Mouse (Mus musculus) adipocyte (in vitro differentiated cells): ENCODE data around the gene Clns1a.

Source experiments
- DNase-seq: peaks from one replicate; pipeline ENCODE4 v3.0.0-alpha.2; 2016; ENCODE audit warnings: low spot score

Gene Clns1a

GRCm38 (mm10) chr7:97696506-97697254, at the start of gene Clns1a:
Gene Clns1a, plus strand, starts transcription at chr7:97696634.
- DNase-seq, result peak; percentile 86

- no peak for DNase-seq
Measured at GRCm38 (mm10) chr7:97647656-97648055, 48.8 kb upstream of the Clns1a start.

DNA sequence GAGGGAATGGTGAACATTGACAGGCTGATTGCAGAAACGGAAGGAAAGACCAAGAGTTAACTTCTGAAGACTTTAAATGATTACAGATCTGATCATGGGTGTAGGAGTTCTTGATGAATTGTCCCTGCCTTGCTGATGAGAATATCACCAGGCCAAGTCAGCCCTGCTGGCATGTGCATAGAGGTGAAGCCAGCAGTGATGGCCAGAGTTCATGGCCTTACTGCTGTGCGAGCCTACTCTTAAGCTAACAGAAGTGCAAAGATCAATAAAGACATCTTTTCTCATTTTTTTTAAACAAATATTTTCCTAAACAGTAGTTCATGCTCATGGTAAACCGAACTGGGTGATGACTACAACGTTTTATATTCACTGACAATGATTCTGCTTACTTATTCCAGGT, 45.7 kb upstream of the Clns1a start:
- no peak for DNase-seq

- DNase-seq, result no peak
Measured at GRCm38 (mm10) chr7:97656144-97656543, 40.3 kb upstream of the Clns1a start.

GRCm38 (mm10) chr7:97661634-97662033, 34.8 kb upstream of the Clns1a start:
- DNase-seq, result no peak

GRCm38 (mm10) chr7:97679239-97679638, 17.2 kb upstream of the Clns1a start:
- peak; percentile 24 for DNase-seq

DNA sequence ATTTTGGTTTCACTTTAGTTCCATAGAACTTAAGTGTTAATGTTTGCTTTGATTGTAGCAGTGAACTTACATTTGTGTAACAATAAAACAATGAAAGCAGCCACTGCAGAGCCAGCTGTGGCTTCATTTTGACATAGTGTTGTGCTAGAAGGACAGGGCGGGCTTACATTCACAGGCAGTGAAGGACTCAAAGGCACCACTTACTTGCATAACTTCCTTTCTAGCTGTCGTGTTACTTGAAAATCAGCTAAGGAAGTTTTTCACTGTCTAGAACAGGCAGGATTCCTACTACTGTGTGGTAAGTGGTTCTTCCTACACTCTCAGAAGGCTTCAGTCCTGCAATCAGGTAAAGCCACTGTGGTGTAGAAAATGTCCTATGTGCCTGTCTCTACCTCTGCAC, 8.6 kb upstream of the Clns1a start:
- no peak for DNase-seq

GRCm38 (mm10) chr7:97695441-97695840, 993 bp upstream of the Clns1a start:
- no peak for DNase-seq

DNA sequence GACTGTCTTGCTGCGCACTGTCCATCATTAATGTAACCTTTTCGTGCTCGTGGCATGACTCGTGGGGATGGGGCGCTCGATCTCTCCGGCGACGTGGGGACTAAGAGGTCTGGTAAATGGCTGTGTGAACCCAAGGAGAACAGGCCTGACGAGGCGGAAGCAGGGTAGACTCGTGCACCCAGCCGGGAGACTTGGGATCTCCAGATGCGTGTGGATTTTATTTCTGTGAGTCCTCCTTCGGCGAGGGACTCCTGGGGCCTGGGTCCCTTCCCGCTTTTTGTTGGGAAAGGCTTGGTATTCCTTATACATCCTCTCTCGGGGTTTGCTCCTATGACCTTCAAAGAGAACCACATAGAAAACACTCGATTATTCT, 315 bp upstream of the Clns1a start:
- DNase-seq, result no peak

DNA sequence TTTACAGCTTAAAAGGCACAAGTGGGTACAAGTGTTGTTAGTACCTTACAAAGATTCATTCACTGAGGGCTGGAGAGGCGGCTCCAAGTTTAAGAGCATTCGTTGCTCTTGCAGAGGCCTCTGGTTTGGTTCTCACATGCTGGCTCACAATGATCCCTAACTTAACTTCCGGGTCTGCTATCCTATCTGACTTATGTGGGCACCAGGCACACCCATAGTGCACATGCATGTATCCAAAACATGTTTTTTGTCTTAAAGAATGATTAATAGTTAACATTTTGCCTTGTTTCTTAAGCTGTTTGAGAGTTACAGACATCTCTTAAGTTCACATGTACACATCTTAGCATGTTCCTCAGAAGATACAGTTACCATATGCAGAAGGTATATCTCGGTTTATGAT, 3.7 kb downstream of the Clns1a start:
- no peak for DNase-seq

DNA sequence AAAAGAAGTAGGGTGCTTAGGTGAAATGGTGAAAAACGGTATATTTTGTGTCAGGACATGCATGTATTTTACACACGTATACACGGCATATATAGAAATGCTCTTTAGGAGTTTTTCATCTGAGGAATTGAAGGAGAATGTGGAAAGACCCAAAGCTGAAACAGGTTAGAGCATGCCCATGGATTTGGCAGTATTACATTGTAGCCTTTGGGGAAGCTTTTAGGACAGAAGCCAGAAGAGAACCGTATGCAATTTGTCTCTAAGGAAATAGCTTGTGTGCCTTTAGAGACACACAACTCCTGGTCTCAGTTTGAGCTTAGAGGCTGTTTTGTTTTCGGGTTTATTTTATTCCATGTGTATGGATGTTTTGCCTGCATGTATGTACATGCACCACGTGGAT, 4.7 kb downstream of the Clns1a start:
- DNase-seq, result no peak

GRCm38 (mm10) chr7:97707123-97707522, 10.7 kb downstream of the Clns1a start:
- no peak for DNase-seq

DNA sequence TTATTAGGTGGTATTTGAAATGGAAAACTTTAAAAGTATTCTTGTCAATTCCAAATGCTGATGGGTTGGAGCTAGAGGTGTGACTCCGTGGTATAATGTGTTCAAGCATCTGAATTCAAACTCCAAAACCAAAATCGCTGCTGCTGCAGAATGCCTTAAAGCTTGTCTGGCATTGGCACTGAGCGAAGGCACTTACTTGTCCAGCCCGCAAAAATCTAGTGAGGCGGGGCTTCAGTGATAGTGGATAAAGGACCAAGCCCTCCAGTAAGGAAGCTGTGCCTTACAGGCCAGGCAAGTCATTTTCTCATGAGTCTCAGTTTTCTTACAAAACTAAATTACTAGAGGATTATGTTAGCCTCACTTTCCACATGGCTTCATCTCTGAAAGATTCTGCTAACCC, 11.4 kb downstream of the Clns1a start:
- DNase-seq, result no peak

DNA sequence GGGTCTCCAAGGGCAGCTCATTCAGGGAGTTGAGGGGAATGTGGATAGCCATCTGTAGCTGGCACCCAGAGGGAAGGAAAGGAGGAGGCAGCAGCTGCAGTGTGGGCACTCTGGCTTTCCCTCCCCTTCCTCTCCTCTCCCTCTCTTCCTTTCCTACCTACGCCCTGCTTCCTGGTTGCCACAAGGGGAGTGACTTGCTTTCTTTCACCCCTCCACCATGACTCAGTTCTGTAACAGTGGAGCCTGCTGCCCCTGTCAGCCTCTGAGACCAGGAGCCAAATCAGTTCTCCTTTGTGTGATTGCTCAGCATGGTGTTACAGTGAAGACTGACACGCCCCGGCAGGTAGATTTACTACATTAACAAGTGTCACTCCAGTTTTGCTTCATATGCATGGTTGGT, 12.8 kb downstream of the Clns1a start:
- no peak for DNase-seq

DNA sequence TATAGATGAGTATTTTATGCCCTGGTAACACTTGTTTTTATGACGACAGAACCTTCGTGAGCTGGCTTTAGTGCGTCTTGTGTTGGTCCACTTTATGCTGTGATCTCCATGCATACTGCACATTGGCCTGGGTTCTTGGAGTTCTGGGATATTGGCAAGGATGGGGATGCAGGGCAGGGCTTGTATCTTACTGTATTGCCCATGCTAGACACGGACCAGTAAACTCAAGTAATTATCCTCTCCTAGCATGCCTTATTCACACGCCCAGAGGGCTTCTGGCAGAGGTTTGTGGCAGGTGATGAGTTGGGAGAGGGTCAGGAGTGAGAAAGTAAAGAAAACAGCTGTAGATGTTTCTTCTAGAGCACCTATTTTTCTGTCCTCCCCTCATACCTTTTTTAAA, 18.2 kb downstream of the Clns1a start:
- DNase-seq, result no peak

DNA sequence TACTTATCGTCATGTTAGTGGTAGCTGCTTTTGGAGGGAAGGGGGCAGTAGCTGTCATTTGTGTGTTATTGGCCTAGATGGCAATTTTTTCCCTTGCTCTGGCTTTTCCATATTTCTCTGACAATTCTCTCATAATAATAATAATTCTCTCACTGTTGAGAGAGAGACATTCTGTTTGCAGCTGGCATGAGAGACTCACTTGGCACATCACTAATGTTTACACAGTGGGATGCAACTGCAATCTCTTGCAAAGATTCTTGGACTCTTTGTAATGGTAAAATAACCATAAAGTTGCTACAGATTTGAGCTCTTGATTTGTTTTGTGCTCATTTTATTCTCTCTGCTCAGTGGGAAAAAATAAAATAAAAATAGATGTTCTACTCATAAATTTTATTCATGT, 20.9 kb downstream of the Clns1a start:
- DNase-seq, result peak; percentile 65

GRCm38 (mm10) chr7:97719078-97719477, 22.6 kb downstream of the Clns1a start:
- no peak for DNase-seq

DNA sequence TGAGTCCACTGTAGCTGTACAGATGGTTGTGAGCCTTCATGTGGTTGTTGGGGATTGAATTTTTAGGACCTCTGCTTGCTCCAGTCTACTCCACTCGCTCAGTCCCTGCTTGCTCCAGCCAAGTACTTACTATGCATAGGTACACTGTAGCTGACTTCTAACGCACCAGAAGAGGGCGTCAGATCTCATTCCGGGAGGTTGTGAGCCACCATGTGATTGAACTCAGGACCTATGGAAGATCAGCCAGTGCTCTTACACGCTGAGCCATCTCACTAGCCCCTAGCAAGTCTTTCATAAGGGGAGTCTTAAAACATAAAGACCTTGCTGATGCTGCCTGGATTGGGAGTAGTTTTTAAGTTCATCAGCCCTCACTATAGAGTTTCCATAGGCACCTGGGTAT, 23.7 kb downstream of the Clns1a start:
- DNase-seq, result no peak

DNA sequence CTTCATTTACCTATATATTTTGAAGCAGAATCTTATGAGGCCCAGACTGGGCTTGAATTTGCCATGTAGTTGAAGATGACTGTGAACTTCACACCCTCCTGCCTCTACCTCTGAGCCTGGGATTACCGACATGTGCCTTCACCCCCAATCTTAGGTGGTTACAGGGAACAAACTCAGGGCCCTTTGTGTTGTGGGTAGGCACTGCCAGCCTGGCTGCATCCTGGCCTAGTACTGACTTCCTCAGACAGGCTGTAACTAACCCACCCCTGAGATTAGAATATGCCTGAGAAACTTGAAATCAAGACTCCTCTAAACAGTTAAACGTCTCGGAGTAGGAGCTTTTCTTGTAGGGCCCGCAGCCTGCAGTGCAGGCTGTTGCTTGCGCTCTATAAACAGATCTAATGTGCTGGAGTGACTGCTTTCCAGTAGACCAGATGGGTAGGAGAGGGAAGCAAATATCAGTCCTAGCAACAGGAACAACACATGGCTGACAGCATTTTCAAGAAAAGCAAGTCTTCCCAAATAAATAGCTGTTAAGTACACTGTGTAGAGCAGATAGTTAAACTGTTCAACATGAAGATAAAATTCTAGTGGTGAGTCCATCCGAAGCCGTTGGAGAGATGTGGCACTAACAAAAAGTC, 26.0 kb downstream of the Clns1a start:
- no peak for DNase-seq

DNA sequence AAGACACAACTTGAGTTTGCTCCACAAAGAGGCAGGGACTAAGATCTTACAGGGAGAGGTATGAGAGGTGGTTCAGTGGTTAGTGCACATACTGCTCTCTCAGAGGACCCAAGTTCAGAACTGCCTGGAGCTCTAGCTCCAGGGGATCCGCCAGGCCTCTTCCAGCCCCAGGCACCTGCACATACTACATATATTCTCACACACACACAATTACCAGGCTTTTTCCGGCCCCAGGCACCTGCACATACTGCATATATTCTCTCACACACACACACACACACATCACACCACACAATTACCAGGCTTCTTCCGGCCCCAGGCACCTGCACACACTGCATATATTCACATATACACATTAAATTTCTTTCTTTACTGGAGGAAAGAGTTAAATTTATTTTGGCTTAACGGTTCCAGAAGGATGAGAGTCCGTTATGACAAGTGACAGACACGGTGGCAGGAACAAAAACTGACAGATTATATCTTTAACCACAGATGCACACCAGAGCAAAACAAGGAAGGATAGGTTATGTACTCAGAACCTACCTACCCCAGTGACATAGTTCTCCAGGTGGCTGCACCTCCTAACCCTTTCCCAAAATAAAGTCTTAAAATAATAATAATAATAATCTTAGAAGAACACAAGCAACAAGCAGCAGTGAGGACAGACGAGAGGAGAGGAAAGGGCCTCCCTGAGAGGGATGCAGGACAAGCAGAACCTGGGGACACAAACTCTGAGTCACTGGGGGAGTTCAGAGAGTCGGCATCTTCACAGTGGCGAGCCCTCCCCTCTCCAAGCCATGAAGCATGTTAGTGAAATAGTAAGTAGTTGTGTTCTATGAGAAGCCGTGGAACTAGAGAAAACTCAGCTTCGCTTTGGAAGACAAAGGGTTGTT, 27.5 kb downstream of the Clns1a start:
- DNase-seq, result no peak

GRCm38 (mm10) chr7:97725401-97725800, 29.0 kb downstream of the Clns1a start:
- DNase-seq, result no peak

DNA sequence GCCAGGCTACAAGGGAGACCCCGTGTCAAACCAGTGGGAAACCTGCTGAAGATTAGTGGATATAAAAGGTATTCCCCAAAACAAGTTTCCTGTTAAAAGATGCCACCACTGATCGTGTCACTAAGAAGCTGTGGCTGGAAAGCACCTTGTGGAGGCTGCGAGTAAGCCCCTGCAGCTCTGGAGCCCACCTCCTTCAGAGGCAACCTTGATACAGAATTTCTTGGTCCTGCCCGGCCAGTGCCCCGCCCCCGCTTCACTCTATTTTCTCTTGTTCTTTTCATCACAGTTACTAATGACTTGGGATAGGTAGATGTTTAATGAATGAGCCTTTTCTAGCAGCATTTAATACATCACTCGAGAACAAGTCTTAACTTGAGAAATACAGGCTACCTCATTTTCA, 29.6 kb downstream of the Clns1a start:
- DNase-seq, result no peak

DNA sequence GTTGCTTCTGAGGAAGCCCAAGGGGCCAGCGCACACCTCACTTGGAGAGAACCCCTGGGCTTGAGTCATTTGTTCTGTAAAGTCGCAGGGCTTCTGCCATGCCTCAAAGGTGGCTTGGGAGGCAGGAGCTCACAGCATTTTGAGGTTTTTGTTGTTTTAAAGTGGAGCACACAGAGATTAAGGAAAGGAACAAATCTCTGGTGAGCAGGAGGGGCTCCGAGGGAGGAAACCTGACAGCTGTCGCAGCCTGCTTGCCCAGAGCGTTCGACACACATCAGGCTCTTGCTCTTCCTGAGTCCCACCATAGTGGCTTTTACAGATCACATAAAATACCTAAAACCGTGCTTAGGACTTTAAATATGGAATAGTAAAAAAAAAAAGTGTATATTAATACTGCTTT, 30.3 kb downstream of the Clns1a start:
- DNase-seq, result no peak
